Mouse (Mus musculus) heart, embryonic 14.5 days (tissue): ENCODE results near the gene BC004004. TPM values are rescaled to one million over a fixed set of nuclear protein-coding genes. Genes with fewer than 3 reads are reported as not detected.

Experiments
- ATAC-seq: fragments of 200-750 bp; cut with Nextera tagmentation; 2 replicates; pipeline ENCODE4 v1.8.0; 2017; ENCODE audit warnings: low read depth, moderate TSS enrichment; ENCODE audit not compliant: insufficient number of reproducible peaks, insufficient read depth, low FRiP score
- H3K27ac ChIP-seq, 2 experiments: fragments of 200-500 bp in 1 of 2; fragments of 300-500 bp in 1 of 2; sonication (generic) in 1 of 2; replicated peaks in 1 of 2; 2 replicates each; pipeline ENCODE4 v1.5.1; 2012 to 2014; ENCODE audit warnings: low read depth in 2 of 2, low read length in 2 of 2, control low read depth in 1 of 2, mild to moderate bottlenecking in 1 of 2, mixed read lengths in 1 of 2; ENCODE audit not compliant: control insufficient read depth in 1 of 2, insufficient read depth in 1 of 2
- H3K27me3 ChIP-seq: fragments of 300-500 bp; sonication (generic); 2 replicates; pipeline ENCODE4 v1.6.1; 2014; ENCODE audit warnings: mild to moderate bottlenecking, low read length, control low read depth; ENCODE audit not compliant: control insufficient read depth, insufficient read depth
- H3K36me3 ChIP-seq: fragments of 300-500 bp; sonication (generic); 2 replicates; pipeline ENCODE4 v1.6.1; 2014; ENCODE audit warnings: mild to moderate bottlenecking, control low read depth, low read length, mixed read lengths; ENCODE audit not compliant: control insufficient read depth, insufficient read depth
- H3K4me1 ChIP-seq, 2 experiments: fragments of 200-500 bp in 1 of 2; fragments of 300-500 bp in 1 of 2; sonication (generic) in 1 of 2; 2 replicates each; pipeline ENCODE4 v1.6.1; 2012 to 2014; ENCODE audit warnings: low read length in 2 of 2, control low read depth in 1 of 2, mixed read lengths in 1 of 2; ENCODE audit not compliant: control insufficient read depth in 2 of 2, insufficient read depth in 2 of 2
- H3K4me2 ChIP-seq: fragments of 300-500 bp; sonication (generic); 2 replicates; pipeline ENCODE4 v1.6.1; 2014; ENCODE audit warnings: mild to moderate bottlenecking, low read length
- H3K4me3 ChIP-seq, 2 experiments: fragments of 200-500 bp in 1 of 2; fragments of 300-500 bp in 1 of 2; sonication (generic) in 1 of 2; 2 replicates each; pipeline ENCODE4 v1.5.1; 2012 to 2014; ENCODE audit warnings: low read length in 2 of 2, mild to moderate bottlenecking in 2 of 2, control low read depth in 1 of 2, low read depth in 1 of 2, moderate library complexity in 1 of 2; ENCODE audit not compliant: control insufficient read depth in 1 of 2, insufficient read depth in 1 of 2
- H3K9ac ChIP-seq: fragments of 300-500 bp; sonication (generic); 2 replicates; pipeline ENCODE4 v1.6.1; 2014; ENCODE audit warnings: mild to moderate bottlenecking, low read length
- H3K9me3 ChIP-seq: fragments of 300-500 bp; sonication (generic); 2 replicates; pipeline ENCODE4 v1.6.1; 2016; ENCODE audit warnings: low read length, control low read depth; ENCODE audit not compliant: control insufficient read depth
- WGBS: fragments of 180-500 bp; shearing (Covaris S2); extraction: QIAGEN DNeasy Blood & Tissue Kit; methylation state at CpG from one replicate; pipeline ENCODE4 v1.1.7; 2014; 5-methylcytosine and 5-hydroxymethylcytosine counted together
- polyA plus RNA-seq: library from polyadenylated mRNA; unstranded; fragments of >200 nt; fragmentation: Nextera tagmentation; extraction: Ambion mirVana; gene quantifications from 2 replicates; pipeline ENCODE4 v1.2.1, GENCODE M21; 2014

Gene BC004004
- polyA plus RNA-seq, 1 experiment from 2014 or later = 106 TPM

GRCm38 (mm10) chr17:29259489-29259888 lies 9.1 kb upstream of the BC004004 start:
- Histone ChIP-seq H3K36me3 (peaks cover 48% of the 10 kb centered on the region), H3K4me1 (peaks cover 37 to 60% of the 10 kb centered on the region in 2 experiments), H3K4me2 (no peak overlapping the region), H3K4me3 (no peak overlapping the region), H3K27ac (peak overlapping the region in 1 of 2 experiments; percentile 7; a peak in 1 of 4 replicates), H3K27me3 (no peaks in the 10 kb centered on the region), H3K9ac (0 out of 2 replicates have a peak overlapping the region, but pooled peaks have one; percentile 8), H3K9me3 (no peaks in the 10 kb centered on the region)
- no peak for ATAC-seq
- WGBS = 9% methylated on average over 3 of the region's 3 CpGs

GRCm38 (mm10) chr17:29260501-29260900 lies 8.1 kb upstream of the BC004004 start:
- no peaks in the 10 kb centered on the region for H3K27me3 ChIP-seq
- H3K9me3 ChIP-seq = no peaks in the 10 kb centered on the region
- no peak overlapping the region for H3K27ac ChIP-seq
- peaks cover 34 to 55% of the 10 kb centered on the region in 2 experiments for H3K4me1 ChIP-seq
- no peak overlapping the region for H3K4me2 ChIP-seq
- peaks cover 39% of the 10 kb centered on the region for H3K36me3 ChIP-seq
- no peak overlapping the region for H3K9ac ChIP-seq
- 89% methylated on average over 15 of the region's 15 CpGs for WGBS
- no peak for ATAC-seq
- H3K4me3 ChIP-seq = no peak overlapping the region

GRCm38 (mm10) chr17:29261603-29262258 lies 6.9 kb upstream of the BC004004 start:
- Histone ChIP-seq H3K4me1 (peaks cover 22 to 43% of the 10 kb centered on the region in 2 experiments), H3K4me3 (no peak overlapping the region), H3K9ac (no peak overlapping the region), H3K4me2 (peak overlapping the region; percentile 71), H3K9me3 (no peaks in the 10 kb centered on the region), H3K27ac (no peak overlapping the region), H3K27me3 (no peaks in the 10 kb centered on the region), H3K36me3 (peaks cover 36% of the 10 kb centered on the region)
- no peak for ATAC-seq
- 90% methylated on average over 22 of the region's 22 CpGs for WGBS

DNA sequence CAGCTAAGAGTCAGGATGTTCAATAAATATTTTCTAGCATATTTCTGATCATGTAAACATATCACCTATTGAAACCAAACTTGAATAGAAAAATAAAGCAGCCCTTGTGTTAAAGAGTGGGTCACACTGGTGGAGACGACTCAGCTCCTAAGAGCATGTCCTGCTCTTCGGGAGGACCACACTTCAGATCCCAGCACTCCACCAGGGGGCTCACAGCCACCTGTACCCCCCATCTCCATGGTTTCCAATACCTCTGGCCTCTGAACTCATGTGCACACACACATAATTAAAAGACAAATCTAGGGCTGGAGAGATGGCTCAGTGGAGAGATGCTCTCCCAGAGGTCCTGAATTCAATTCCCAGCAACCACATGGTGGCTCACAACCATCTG lies 6.3 kb upstream of the BC004004 start:
- 52% methylated on average over 2 of the region's 2 CpGs for WGBS
- peak overlapping the region; percentile 71 for H3K4me2 ChIP-seq
- peak overlapping the region; percentile 85 for H3K9ac ChIP-seq
- H3K9me3 ChIP-seq = no peaks in the 10 kb centered on the region
- H3K27me3 ChIP-seq = no peaks in the 10 kb centered on the region
- H3K4me3 ChIP-seq = peak overlapping the region in 1 of 2 experiments; percentile 72; a peak in 1 of 4 replicates
- H3K27ac ChIP-seq = no peak overlapping the region
- ATAC-seq = no peak
- H3K36me3 ChIP-seq = peaks cover 34% of the 10 kb centered on the region
- H3K4me1 ChIP-seq = peaks cover 21 to 40% of the 10 kb centered on the region in 2 experiments

DNA sequence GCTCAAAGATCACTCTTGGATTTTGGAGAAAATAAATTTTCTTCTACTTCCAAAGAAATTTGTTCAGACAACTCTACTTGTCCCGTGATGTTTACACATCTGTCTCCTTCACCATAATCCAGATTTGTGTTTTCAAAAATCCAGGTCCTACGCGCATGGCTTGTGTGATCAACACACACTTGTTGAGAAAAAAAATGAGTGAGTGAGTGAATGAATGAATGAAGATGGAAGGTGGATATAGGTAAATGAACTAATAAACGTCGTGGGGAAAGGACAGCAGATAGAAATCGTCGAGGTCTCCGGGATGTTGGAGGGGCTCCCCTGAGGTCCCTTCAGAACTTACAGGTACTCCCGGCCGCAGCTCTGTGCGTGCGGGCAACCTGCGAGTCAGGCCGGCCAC lies 5.2 kb upstream of the BC004004 start:
- no peaks in the 10 kb centered on the region for H3K27me3 ChIP-seq

GRCm38 (mm10) chr17:29263840-29264633 lies 4.6 kb upstream of the BC004004 start, which contains the start of gene Ppil1:
Ppil1 (minus strand) TSS chr17:29264186.
- Histone ChIP-seq H3K27ac (peak within 1 kb of the TSS; percentile 98 to 99), H3K27me3 (no peaks in the 10 kb centered on the region), H3K9me3 (no peaks in the 10 kb centered on the region), H3K4me1 (peaks cover 8 to 28% of the 10 kb centered on the region in 2 experiments; a peak in 3 of 4 replicates), H3K4me2 (peak within 1 kb of the TSS; percentile 71), H3K9ac (peak within 1 kb of the TSS; percentile 85), H3K36me3 (peaks cover 20% of the 10 kb centered on the region), H3K4me3 (peak within 1 kb of the TSS; percentile 72 to 81)
- ATAC-seq = peak; percentile 54; the same call in 1 of the 2 replicates
- 7% methylated on average over 38 of the region's 38 CpGs for WGBS

More for the DNA sequence above, 5.2 kb upstream of the BC004004 start:
- Histone ChIP-seq H3K4me1 (peaks cover 11 to 34% of the 10 kb centered on the region in 2 experiments; a peak in 3 of 4 replicates), H3K27ac (peak overlapping the region; percentile 98 to 99), H3K9me3 (no peaks in the 10 kb centered on the region), H3K36me3 (peaks cover 22% of the 10 kb centered on the region), H3K4me3 (peak overlapping the region; percentile 72 to 81), H3K4me2 (peak overlapping the region; percentile 71), H3K9ac (peak overlapping the region; percentile 85)
- ATAC-seq = no peak
- 0% methylated on average over 14 of the region's 14 CpGs for WGBS

DNA sequence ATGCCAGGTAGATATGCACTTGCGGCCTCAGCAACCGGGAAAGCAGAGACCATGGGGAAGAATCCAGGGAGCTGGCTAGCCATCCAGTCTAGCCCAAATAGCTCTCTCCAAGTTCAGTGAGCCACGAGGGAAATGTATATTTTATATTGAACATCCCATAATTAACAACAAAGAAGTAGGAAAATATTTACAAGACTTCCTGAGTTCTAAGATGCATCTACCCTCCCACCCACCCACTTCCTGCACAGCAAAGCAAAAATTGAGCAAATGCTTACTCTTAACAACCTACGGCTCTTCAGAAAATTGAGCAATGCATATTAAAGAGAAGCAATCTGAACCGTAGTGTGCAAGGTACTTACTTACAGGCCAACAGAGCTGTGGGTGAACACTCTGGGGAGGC lies 3.8 kb upstream of the BC004004 start:
- no peak for ATAC-seq

More for the DNA sequence above, 3.8 kb upstream of the BC004004 start:
- Histone ChIP-seq H3K4me3 (peak overlapping the region in 1 of 2 experiments; percentile 72; a peak in 1 of 4 replicates), H3K36me3 (peaks cover 20% of the 10 kb centered on the region), H3K27ac (peak overlapping the region; percentile 98 to 99), H3K4me1 (peaks cover 10 to 26% of the 10 kb centered on the region in 2 experiments), H3K9me3 (no peaks in the 10 kb centered on the region), H3K4me2 (peak overlapping the region; percentile 71), H3K27me3 (no peaks in the 10 kb centered on the region), H3K9ac (peak overlapping the region; percentile 85)
- WGBS = 87% methylated on average over 5 of the region's 5 CpGs
